Mouse (Mus musculus) 3134 (cell line): Measurements from ENCODE around the gene a.

Source experiments
- DNase-seq: peaks from one replicate; pipeline ENCODE4 v3.0.0-alpha.2; 2011; ENCODE audit warnings: low spot score; ENCODE audit not compliant: insufficient read length; ENCODE audit errors: extremely low read depth

The a gene

GRCm38 (mm10) chr2:154790656-154791483 is at the start of gene a, which contains the start of gene Raly:
TSS of gene a (plus strand) at chr2:154791402.
TSS of gene Raly (plus strand) at chr2:154791096.
- DNase-seq: peak; percentile 100

- DNase-seq: peak; percentile 12
These were observed 48.0 kb upstream of the a start for GRCm38 (mm10) chr2:154742911-154743819.

- DNase-seq: no peak
These were observed 47.3 kb upstream of the a start for GRCm38 (mm10) chr2:154743915-154744314.

GRCm38 (mm10) chr2:154748383-154748782 is 42.8 kb upstream of the a start:
- DNase-seq: no peak

- no peak for DNase-seq
These were observed 41.9 kb upstream of the a start for GRCm38 (mm10) chr2:154749046-154750036.

- no peak for DNase-seq
These were observed 39.3 kb upstream of the a start for GRCm38 (mm10) chr2:154751924-154752323.

GRCm38 (mm10) chr2:154754068-154754560 is 37.1 kb upstream of the a start:
- no peak for DNase-seq

- DNase-seq: no peak
These were observed 35.4 kb upstream of the a start for GRCm38 (mm10) chr2:154755791-154756190.

GRCm38 (mm10) chr2:154757691-154758090 is 33.5 kb upstream of the a start:
- no peak for DNase-seq

GRCm38 (mm10) chr2:154758454-154758853 is 32.7 kb upstream of the a start:
- no peak for DNase-seq

- DNase-seq: no peak
These were observed 28.0 kb upstream of the a start for GRCm38 (mm10) chr2:154763226-154763625.

- DNase-seq: no peak
These were observed 26.2 kb upstream of the a start for GRCm38 (mm10) chr2:154764828-154765497.

- DNase-seq: no peak
These were observed 25.6 kb upstream of the a start for GRCm38 (mm10) chr2:154765554-154766008.

GRCm38 (mm10) chr2:154767051-154767450 is 24.2 kb upstream of the a start:
- DNase-seq: no peak

- no peak for DNase-seq
These were observed 21.3 kb upstream of the a start, which contains the start of gene Gm14214 for GRCm38 (mm10) chr2:154769930-154770329. TSS of gene Gm14214 (minus strand) at chr2:154770030.

GRCm38 (mm10) chr2:154771604-154772003 is 19.6 kb upstream of the a start:
- DNase-seq: no peak

GRCm38 (mm10) chr2:154774032-154774431 is 17.2 kb upstream of the a start:
- no peak for DNase-seq

- DNase-seq: no peak
These were observed 14.7 kb upstream of the a start for GRCm38 (mm10) chr2:154776496-154776895.

- DNase-seq: no peak
These were observed 11.6 kb upstream of the a start for GRCm38 (mm10) chr2:154779648-154780047.
